Mouse (Mus musculus) intestine, embryonic 15.5 days (tissue): ENCODE results near the gene Zfp37. TPM values are rescaled to one million over a fixed set of nuclear protein-coding genes. Genes with fewer than 3 reads are reported as not detected.
"Not testable (repeated sequence)": the region's sequence is repeated elsewhere in the genome, so short reads cannot be mapped to it uniquely, and the experiment has no call there.

Experiments used
- ATAC-seq: fragments of 200-750 bp; cut with Nextera tagmentation; 2 replicates; pipeline ENCODE4 v1.8.0; 2017; ENCODE audit warnings: moderate TSS enrichment, moderate library complexity
- H3K27ac ChIP-seq: fragments of 300-500 bp; sonication (generic); 2 replicates; pipeline ENCODE4 v1.5.1; 2015; ENCODE audit warnings: mild to moderate bottlenecking, inconsistent platforms
- H3K27me3 ChIP-seq: fragments of 300-500 bp; sonication (generic); replicated peaks from 2 replicates; pipeline ENCODE4 v1.6.1; 2015; ENCODE audit warnings: inconsistent platforms
- H3K36me3 ChIP-seq: fragments of 300-500 bp; sonication (generic); 2 replicates; pipeline ENCODE4 v1.6.1; 2015; ENCODE audit warnings: inconsistent platforms
- H3K4me1 ChIP-seq: fragments of 300-500 bp; sonication (generic); replicated peaks from 2 replicates; pipeline ENCODE4 v1.6.1; 2015; ENCODE audit warnings: inconsistent platforms
- H3K4me2 ChIP-seq: fragments of 300-500 bp; sonication (generic); replicated peaks from 2 replicates; pipeline ENCODE4 v1.6.1; 2015; ENCODE audit warnings: mild to moderate bottlenecking, inconsistent platforms
- H3K4me3 ChIP-seq: fragments of 300-500 bp; sonication (generic); replicated peaks from 2 replicates; pipeline ENCODE4 v1.5.1; 2015; ENCODE audit warnings: inconsistent platforms
- H3K9ac ChIP-seq: fragments of 300-500 bp; sonication (generic); 2 replicates; pipeline ENCODE4 v1.6.1; 2015; ENCODE audit warnings: inconsistent platforms
- H3K9me3 ChIP-seq: fragments of 300-500 bp; sonication (generic); 2 replicates; pipeline ENCODE4 v1.6.1; 2016; ENCODE audit warnings: inconsistent platforms
- WGBS: fragments of 180-500 bp; shearing (Covaris S2); methylation state at CpG from one replicate; pipeline ENCODE4 v1.1.7; 2015; 5-methylcytosine and 5-hydroxymethylcytosine counted together
- polyA plus RNA-seq: library from polyadenylated mRNA; unstranded; fragments of >200 nt; fragmentation: Nextera tagmentation; extraction: Ambion mirVana; gene quantifications from 2 replicates; pipeline ENCODE4 v1.2.1, GENCODE M21; 2015

The Zfp37 gene
- 6.0 and 6.9 TPM in 2 replicates for polyA plus RNA-seq

DNA sequence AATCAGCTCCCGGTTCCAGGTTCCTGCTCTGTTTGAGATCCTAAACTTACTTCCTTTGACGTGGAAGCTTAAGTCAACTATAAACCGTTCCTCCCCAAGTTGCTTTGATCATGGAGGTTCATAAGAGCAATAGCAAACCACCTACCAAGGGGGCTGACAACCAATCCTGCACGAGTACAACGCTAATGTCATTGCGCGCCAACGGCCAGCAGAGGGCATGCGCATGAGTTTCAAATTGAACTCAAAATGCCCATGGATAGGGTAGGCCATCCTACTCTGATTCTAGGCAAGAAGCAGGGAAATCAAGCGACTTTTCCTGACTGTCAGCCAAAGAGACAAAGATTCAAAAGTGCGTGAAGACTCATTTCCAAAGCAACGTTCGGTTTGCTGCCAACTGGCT lies at the start of gene Zfp37:
Gene Zfp37 (minus strand): TSS at position 279 of the 400 bp plus-strand sequence.
- no peak within 1 kb of the TSS for H3K27ac ChIP-seq
- H3K27me3 ChIP-seq = no peaks in the 10 kb centered on the region
- H3K9me3 ChIP-seq = no peaks in the 10 kb centered on the region
- H3K4me3 ChIP-seq = no peak within 1 kb of the TSS
- no peak within 1 kb of the TSS for H3K9ac ChIP-seq
- H3K36me3 ChIP-seq = no peaks in the 10 kb centered on the region
- no peaks in the 10 kb centered on the region for H3K4me1 ChIP-seq
- WGBS = 73% methylated on average over 13 of the region's 13 CpGs
- ATAC-seq = no peak
- no peak within 1 kb of the TSS for H3K4me2 ChIP-seq

DNA sequence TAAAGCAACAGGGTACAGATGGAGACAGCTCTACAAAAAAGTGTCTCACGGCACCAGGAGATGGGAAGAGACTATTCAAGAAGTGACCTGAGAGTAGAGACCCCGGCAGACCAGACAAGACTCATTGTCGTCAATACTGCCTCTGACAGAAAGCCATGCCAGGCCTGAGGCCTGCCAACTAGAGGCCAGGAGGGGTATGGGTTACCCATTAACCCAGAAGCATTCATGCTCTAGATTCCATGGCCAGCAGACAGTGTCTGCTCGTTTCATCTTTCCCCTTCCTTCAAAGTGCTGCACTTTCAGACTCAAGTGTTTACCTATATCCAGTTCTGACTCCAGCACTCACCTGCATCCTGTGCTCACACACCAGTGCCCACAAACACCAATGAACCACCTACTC lies 47.2 kb upstream of the Zfp37 start:
- Histone ChIP-seq H3K27ac (no peak overlapping the region), H3K4me3 (no peak overlapping the region), H3K4me1 (no peaks in the 10 kb centered on the region), H3K36me3 (no peaks in the 10 kb centered on the region), H3K4me2 (no peak overlapping the region), H3K9me3 (no peaks in the 10 kb centered on the region), H3K9ac (no peak overlapping the region), H3K27me3 (no peaks in the 10 kb centered on the region)
- ATAC-seq = peak; percentile 70
- 55% methylated on average over 4 of the region's 4 CpGs for WGBS

DNA sequence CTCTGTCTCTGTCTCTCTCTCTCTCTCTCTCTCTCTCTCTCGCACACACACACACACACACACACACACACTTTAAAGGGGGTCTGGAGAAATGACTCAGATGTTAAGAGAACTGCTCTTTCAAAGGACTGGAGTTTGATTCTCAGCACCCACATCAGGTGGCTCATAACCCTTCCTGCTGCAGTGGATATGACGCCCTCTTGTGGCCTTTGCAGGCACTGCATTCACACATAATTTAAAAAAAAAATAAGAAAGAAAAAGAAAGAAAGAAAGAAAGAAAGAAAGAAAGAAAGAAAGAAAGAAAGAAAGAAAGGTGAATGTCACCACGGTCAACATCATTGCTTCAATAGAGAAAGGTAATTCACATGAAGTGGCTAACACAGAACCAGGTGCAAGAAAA lies 46.4 kb upstream of the Zfp37 start:
- Histone ChIP-seq H3K27me3 (no peaks in the 10 kb centered on the region), H3K4me1 (no peaks in the 10 kb centered on the region), H3K27ac (no peak overlapping the region), H3K4me2 (no peak overlapping the region), H3K9me3 (no peaks in the 10 kb centered on the region), H3K4me3 (no peak overlapping the region), H3K36me3 (no peaks in the 10 kb centered on the region), H3K9ac (no peak overlapping the region)
- ATAC-seq = no peak
- WGBS = 67% methylated on average over 3 of the region's 3 CpGs

DNA sequence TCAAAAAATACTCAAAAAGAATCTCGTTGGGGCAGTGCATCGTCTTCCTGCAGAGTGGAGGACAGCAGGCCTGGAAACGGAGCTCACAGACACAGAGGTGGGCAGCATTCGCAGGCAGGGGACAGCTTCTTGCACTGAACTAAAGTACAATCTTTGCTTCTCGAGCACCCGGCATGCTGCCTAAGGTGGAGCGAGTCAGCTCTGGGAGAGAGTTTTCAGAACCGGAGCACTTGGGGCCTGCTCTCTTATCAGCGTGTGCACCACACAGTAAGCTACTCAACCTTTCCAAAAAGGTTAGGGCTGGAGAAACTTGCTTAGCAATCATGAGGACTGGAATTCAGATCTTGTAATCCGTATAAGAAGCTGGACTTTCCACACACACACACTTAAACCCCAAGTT lies 45.8 kb upstream of the Zfp37 start:
- Histone ChIP-seq H3K27ac (no peak overlapping the region), H3K4me3 (no peak overlapping the region), H3K4me2 (no peak overlapping the region), H3K27me3 (no peaks in the 10 kb centered on the region), H3K36me3 (no peaks in the 10 kb centered on the region), H3K4me1 (no peaks in the 10 kb centered on the region), H3K9ac (no peak overlapping the region), H3K9me3 (no peaks in the 10 kb centered on the region)
- WGBS = 83% methylated on average over 10 of the region's 10 CpGs
- no peak for ATAC-seq

DNA sequence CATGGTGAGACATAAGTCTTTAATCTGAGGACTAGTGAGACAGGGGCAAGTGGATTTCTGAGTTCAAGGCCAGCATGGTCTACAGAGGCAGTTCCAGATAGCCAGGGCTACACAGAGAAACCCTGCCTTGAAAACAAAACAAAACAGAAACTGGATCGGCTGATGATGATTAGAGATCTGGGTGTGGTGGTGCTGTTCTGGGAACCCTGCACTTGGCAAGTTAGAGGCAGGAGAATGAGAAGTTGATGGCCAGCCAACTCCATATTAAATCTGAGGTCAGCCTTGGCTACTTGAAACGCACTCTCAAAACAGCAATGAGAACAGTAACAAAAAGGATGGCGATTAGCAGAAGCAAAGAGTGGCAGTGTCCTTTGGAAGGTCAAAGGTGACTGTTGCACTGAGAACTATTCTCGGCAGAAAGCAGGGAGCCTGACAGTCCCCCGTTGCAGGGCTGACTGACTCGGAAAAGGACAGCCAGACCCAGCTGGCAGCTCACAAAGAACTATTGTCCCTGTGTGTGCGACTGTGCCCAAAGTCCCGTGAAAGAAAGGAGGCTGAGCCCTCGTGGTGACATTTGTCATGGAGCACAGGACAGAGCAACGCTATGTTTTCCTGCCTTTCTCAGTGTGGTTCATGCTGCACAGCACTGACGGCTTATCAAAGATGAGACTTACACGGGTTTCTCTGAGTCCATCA lies 44.1 kb upstream of the Zfp37 start:
- H3K9me3 ChIP-seq = no peaks in the 10 kb centered on the region

DNA sequence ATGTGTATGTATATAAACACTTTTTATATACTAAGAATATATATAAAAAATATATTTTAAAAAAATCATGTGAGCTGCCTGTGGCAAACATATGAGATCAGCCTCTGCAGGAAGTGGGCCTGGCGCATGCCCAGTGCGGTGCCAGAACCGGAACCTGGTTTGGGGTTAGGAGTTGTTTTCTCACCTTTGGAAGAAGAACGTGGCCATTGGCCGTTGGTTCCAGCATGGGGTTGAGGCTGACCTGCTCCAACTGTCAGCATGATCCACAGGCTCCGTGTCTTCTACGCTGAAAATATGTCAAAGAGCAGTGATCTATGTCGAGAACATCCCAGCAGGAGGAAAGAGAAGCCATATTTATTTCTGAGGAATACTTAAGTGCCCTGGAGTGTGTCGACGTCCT lies 43.1 kb upstream of the Zfp37 start:
- Histone ChIP-seq H3K9ac (no peak overlapping the region), H3K9me3 (no peaks in the 10 kb centered on the region), H3K4me1 (no peaks in the 10 kb centered on the region), H3K4me2 (no peak overlapping the region), H3K27me3 (no peaks in the 10 kb centered on the region), H3K27ac (no peak overlapping the region), H3K36me3 (no peaks in the 10 kb centered on the region), H3K4me3 (no peak overlapping the region)
- WGBS = 84% methylated on average over 10 of the region's 10 CpGs
- no peak for ATAC-seq

More for the DNA sequence above, 44.1 kb upstream of the Zfp37 start:
- WGBS = 49% methylated on average over 12 of the region's 12 CpGs
- Histone ChIP-seq H3K27ac (no peak overlapping the region), H3K4me3 (no peak overlapping the region), H3K4me2 (no peak overlapping the region), H3K27me3 (no peaks in the 10 kb centered on the region), H3K36me3 (no peaks in the 10 kb centered on the region), H3K4me1 (no peaks in the 10 kb centered on the region), H3K9ac (no peak overlapping the region)
- peak; percentile 28 for ATAC-seq

DNA sequence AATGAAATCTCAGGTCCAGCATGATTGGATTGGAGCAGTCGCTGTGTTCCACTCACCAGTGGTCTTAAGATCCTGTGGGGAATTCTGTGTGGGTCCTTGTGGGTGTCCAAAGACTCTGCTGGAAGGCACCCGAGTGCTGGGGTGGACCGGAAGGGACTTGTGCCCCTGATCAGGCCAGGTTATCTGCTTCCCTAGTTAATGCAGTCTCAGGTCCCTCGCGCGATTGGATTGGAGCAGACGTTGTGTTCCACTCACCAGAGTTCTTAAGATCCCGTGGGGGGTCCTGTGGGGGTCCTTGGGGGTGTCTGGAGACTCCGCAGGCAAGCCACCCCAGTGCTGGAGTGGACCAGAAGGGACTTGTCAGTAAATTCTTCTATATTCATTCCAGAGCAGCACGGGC lies 41.8 kb upstream of the Zfp37 start:
- Histone ChIP-seq H3K4me1 (no peaks in the 10 kb centered on the region), H3K36me3 (no peaks in the 10 kb centered on the region), H3K4me2 (no peak overlapping the region), H3K9ac (no peak overlapping the region), H3K4me3 (no peak overlapping the region), H3K27me3 (no peaks in the 10 kb centered on the region), H3K9me3 (no peaks in the 10 kb centered on the region), H3K27ac (no peak overlapping the region)
- WGBS = 89% methylated on average over 10 of the region's 10 CpGs
- no peak for ATAC-seq

DNA sequence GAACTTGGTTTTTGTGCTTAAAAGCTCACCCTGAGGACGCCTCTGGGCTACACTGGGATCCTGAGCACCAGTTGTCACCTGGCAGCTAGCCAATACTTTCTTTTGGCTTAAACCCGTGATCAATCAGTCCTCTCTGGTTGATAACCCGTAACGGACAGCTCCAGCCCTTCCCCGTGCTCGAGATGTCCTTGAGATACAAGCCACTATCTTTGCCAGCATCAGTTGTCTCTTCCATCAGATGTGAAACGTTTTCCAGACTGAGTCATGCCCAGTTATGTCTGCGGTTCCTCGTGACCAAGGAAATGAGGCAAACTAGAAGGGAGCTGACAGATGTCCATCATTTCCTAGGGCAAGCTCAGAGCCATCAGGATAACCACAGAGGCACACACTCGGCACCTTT lies 36.3 kb upstream of the Zfp37 start:
- Histone ChIP-seq H3K4me2 (no peak overlapping the region), H3K36me3 (no peaks in the 10 kb centered on the region), H3K27ac (no peak overlapping the region), H3K27me3 (no peaks in the 10 kb centered on the region), H3K9me3 (no peaks in the 10 kb centered on the region), H3K4me1 (no peaks in the 10 kb centered on the region), H3K4me3 (no peak overlapping the region), H3K9ac (no peak overlapping the region)
- WGBS = 74% methylated on average over 10 of the region's 10 CpGs
- ATAC-seq = no peak

DNA sequence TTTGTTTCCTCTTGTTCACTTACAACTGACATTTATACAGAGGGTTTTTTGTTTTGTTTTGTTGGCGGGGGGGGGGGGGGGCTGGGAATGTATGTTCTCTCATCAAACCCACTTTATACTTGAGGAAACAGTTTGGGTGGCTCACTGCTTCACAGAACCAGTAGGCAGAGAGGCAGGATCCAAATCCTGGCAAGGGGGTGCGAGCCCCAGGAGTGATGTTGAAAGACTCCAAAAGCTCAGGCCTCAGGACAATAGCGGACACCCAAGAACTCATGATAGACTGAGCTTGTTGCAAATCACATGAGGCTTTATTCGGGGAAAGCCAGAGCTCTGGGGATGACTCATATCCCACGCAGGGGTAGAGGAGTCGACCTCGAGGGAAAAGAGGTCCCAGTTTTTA lies 35.2 kb upstream of the Zfp37 start:
- H3K4me3 ChIP-seq, ATAC-seq: not testable (repeated sequence)
- 72% methylated on average over 7 of the region's 7 CpGs for WGBS

DNA sequence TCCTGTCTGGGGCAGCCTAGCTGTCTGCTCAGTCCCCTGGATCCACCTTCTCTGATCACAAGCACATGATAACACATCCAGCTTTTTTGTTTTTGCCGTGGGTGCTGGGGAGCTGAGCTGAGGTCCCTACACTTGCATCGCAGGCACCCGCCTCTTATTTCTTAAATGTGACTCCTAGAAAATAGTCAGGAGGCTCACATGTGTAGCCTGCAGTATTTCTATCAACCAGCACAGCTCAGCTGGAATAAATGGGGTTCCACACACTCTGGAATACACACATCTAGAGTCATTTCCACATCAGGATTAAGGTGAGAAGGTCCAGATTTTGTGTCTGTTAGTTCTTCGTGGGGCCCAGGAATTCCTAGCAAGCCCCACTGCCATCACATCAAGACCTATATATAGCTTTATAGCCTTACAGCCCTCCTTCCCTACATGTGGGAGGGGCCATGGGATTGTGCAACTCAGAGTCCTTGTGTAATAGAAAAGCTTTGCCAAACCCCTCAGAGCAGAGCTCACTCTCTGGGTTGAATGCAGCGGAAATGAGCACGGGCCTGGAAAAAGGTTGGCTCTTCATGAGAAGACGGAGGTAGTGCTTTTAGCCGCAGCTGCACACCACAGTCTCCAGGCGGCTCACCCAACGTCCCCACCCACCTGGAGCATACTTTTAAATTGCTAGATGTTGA lies 34.4 kb upstream of the Zfp37 start:
- 59% methylated on average over 10 of the region's 10 CpGs for WGBS

More for the DNA sequence above, 35.2 kb upstream of the Zfp37 start:
- H3K36me3 ChIP-seq, H3K4me2 ChIP-seq, H3K4me1 ChIP-seq, H3K9ac ChIP-seq, H3K9me3 ChIP-seq, H3K27ac ChIP-seq, H3K27me3 ChIP-seq: not testable (repeated sequence)

DNA sequence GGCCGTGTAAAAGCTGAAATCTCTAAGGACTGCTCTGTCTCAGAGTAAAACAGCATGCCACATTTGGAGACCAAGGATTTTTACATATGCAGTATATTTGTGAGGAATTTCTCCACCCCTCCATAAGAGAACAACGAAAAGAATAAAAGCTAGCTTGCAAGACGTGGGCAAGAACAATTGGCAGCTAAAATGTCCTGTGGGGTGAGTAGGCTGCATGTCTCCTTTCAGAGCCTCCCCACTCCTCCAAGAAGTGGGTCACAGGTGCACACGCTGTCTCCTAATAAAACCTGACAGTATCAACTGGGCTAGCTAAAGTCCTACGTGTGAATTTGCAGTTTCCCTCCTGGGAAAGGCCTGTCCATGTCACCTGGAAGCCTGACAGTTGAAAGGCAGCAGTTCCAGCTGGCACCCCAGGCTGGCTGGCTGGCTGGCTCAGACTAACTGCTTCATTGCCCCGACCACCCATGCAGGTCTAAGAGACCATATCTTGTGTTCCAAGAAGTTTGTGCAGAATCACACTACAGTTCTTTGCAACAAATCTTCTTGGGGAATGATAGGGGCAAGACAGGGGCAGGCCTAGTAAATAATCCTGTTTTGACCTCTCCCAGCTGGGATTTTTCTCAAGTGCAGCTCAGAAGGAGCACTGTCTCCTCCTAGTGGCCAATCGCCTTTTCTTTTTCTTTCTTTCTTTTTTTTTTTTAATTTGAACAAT lies 32.4 kb upstream of the Zfp37 start:
- H3K27ac ChIP-seq = no peak overlapping the region
- no peaks in the 10 kb centered on the region for H3K9me3 ChIP-seq
- no peak for ATAC-seq
- H3K9ac ChIP-seq = no peak overlapping the region
- no peaks in the 10 kb centered on the region for H3K27me3 ChIP-seq
- H3K4me2 ChIP-seq = no peak overlapping the region
- H3K4me1 ChIP-seq = no peaks in the 10 kb centered on the region
- H3K36me3 ChIP-seq = no peaks in the 10 kb centered on the region
- WGBS = 36% methylated on average over 7 of the region's 7 CpGs
- no peak overlapping the region for H3K4me3 ChIP-seq

More for the DNA sequence above, 34.4 kb upstream of the Zfp37 start:
- no peak overlapping the region for H3K4me2 ChIP-seq
- no peak overlapping the region for H3K27ac ChIP-seq
- H3K27me3 ChIP-seq = no peaks in the 10 kb centered on the region
- H3K4me3 ChIP-seq = no peak overlapping the region
- no peaks in the 10 kb centered on the region for H3K36me3 ChIP-seq
- H3K4me1 ChIP-seq = no peaks in the 10 kb centered on the region
- peak; percentile 99 for ATAC-seq
- H3K9ac ChIP-seq = no peak overlapping the region
- no peaks in the 10 kb centered on the region for H3K9me3 ChIP-seq

DNA sequence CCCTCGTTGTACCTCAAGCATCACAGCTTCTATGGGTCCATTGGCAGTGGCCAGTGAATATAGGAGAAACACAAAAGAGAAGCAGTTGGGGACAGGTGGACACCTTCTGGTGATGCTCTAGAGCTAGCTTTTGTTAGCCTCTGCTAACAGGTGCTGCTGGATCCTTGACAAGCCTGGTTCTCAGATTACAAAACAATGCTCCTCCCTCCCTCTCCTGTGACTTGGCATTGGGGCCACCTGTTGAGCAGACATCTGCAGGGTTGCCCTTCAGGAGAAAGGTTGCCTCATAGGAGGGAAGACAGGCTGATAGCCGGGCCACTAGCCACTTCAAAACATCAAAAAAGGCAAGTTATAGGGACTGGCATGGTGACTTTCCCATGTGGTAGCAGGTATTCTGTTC lies 31.4 kb upstream of the Zfp37 start, which contains the start of gene Slc31a2:
Gene Slc31a2 (plus strand): TSS at position 287 of the 400 bp plus-strand sequence.
- no peaks in the 10 kb centered on the region for H3K4me1 ChIP-seq
- 43% methylated on average over 2 of the region's 2 CpGs for WGBS
- H3K27ac ChIP-seq = no peak within 1 kb of the TSS
- no peak within 1 kb of the TSS for H3K9ac ChIP-seq
- no peaks in the 10 kb centered on the region for H3K9me3 ChIP-seq
- no peaks in the 10 kb centered on the region for H3K36me3 ChIP-seq
- H3K4me3 ChIP-seq = no peak within 1 kb of the TSS
- no peak within 1 kb of the TSS for H3K4me2 ChIP-seq
- ATAC-seq = no peak
- H3K27me3 ChIP-seq = no peaks in the 10 kb centered on the region
